Mouse (Mus musculus): ENCODE measurements at regions not wholly inside any gene's neighbourhood (a gene's known extent, or its start where the extent isn't known, plus 50 kb on each side); places are given as distances from the start of the nearest gene placed in this dataset.

- DNase-seq (ENCODE audit: low read depth) = no peak
- TF ChIP-seq CTCF (IDR thresholded peaks at IDR 0.05; ENCODE audit: borderline replicate concordance, extremely low read depth, insufficient read depth, insufficient read length) (no peak), POLR2A (IDR thresholded peaks at IDR 0.05; ENCODE audit: borderline replicate concordance, extremely low read depth, insufficient read depth, insufficient read length, poor library complexity, severe bottlenecking) (no peak)
These were observed 88.0 kb downstream of the Tent5c start for GRCm38 (mm10) chr3:100401080-100401479.

- DNase-seq (ENCODE audit: low read depth) = no peak
- TF ChIP-seq POLR2A (IDR thresholded peaks at IDR 0.05; ENCODE audit: borderline replicate concordance, extremely low read depth, insufficient read depth, insufficient read length, poor library complexity, severe bottlenecking) = no peak
- TF ChIP-seq CTCF (IDR thresholded peaks at IDR 0.05; ENCODE audit: borderline replicate concordance, extremely low read depth, insufficient read depth, insufficient read length) = no peak
These were observed 91.6 kb downstream of the Tent5c start for GRCm38 (mm10) chr3:100397491-100397890.

GRCm38 (mm10) chr3:100394911-100395604 lies 94.1 kb downstream of the Tent5c start:
- no peak for TF ChIP-seq POLR2A (IDR thresholded peaks at IDR 0.05; ENCODE audit: borderline replicate concordance, extremely low read depth, insufficient read depth, insufficient read length, poor library complexity, severe bottlenecking)
- no peak for TF ChIP-seq CTCF (IDR thresholded peaks at IDR 0.05; ENCODE audit: borderline replicate concordance, extremely low read depth, insufficient read depth, insufficient read length)
- DNase-seq (ENCODE audit: low read depth) = no peak

GRCm38 (mm10) chr3:100393956-100394355 lies 95.2 kb downstream of the Tent5c start:
- TF ChIP-seq POLR2A (IDR thresholded peaks at IDR 0.05; ENCODE audit: borderline replicate concordance, extremely low read depth, insufficient read depth, insufficient read length, poor library complexity, severe bottlenecking) = no peak
- no peak for TF ChIP-seq CTCF (IDR thresholded peaks at IDR 0.05; ENCODE audit: borderline replicate concordance, extremely low read depth, insufficient read depth, insufficient read length)
- DNase-seq (ENCODE audit: low read depth) = no peak

- TF ChIP-seq CTCF (IDR thresholded peaks at IDR 0.05; ENCODE audit: borderline replicate concordance, extremely low read depth, insufficient read depth, insufficient read length) = no peak
- DNase-seq (ENCODE audit: low read depth) = no peak
These were observed 106.9 kb downstream of the Tent5c start for GRCm38 (mm10) chr3:100382181-100382580.

- DNase-seq (ENCODE audit: low read depth) = no peak
- TF ChIP-seq POLR2A (IDR thresholded peaks at IDR 0.05; ENCODE audit: borderline replicate concordance, extremely low read depth, insufficient read depth, insufficient read length, poor library complexity, severe bottlenecking) (no peak), CTCF (IDR thresholded peaks at IDR 0.05; ENCODE audit: borderline replicate concordance, extremely low read depth, insufficient read depth, insufficient read length) (no peak)
These were observed 107.8 kb downstream of the Tent5c start for GRCm38 (mm10) chr3:100381363-100381762.

- TF ChIP-seq POLR2A (IDR thresholded peaks at IDR 0.05; ENCODE audit: borderline replicate concordance, extremely low read depth, insufficient read depth, insufficient read length, poor library complexity, severe bottlenecking) = no peak
- no peak for TF ChIP-seq CTCF (IDR thresholded peaks at IDR 0.05; ENCODE audit: borderline replicate concordance, extremely low read depth, insufficient read depth, insufficient read length)
- no peak for DNase-seq (ENCODE audit: low read depth)
These were observed 113.0 kb downstream of the Tent5c start for GRCm38 (mm10) chr3:100376162-100376561.

GRCm38 (mm10) chr3:100366884-100367840 lies 122.0 kb downstream of the Tent5c start:
- no peak for DNase-seq (ENCODE audit: low read depth)

GRCm38 (mm10) chr3:100366447-100366846 lies 122.7 kb downstream of the Tent5c start:
- no peak for TF ChIP-seq POLR2A (IDR thresholded peaks at IDR 0.05; ENCODE audit: borderline replicate concordance, extremely low read depth, insufficient read depth, insufficient read length, poor library complexity, severe bottlenecking)
- no peak for TF ChIP-seq CTCF (IDR thresholded peaks at IDR 0.05; ENCODE audit: borderline replicate concordance, extremely low read depth, insufficient read depth, insufficient read length)
- DNase-seq (ENCODE audit: low read depth) = no peak

More at GRCm38 (mm10) chr3:100366884-100367840, 122.0 kb downstream of the Tent5c start:
- TF ChIP-seq POLR2A (IDR thresholded peaks at IDR 0.05; ENCODE audit: borderline replicate concordance, extremely low read depth, insufficient read depth, insufficient read length, poor library complexity, severe bottlenecking) (no peak), CTCF (IDR thresholded peaks at IDR 0.05; ENCODE audit: borderline replicate concordance, extremely low read depth, insufficient read depth, insufficient read length) (no peak)

- DNase-seq (ENCODE audit: low read depth) = no peak
- TF ChIP-seq POLR2A (IDR thresholded peaks at IDR 0.05; ENCODE audit: borderline replicate concordance, extremely low read depth, insufficient read depth, insufficient read length, poor library complexity, severe bottlenecking) (no peak), CTCF (IDR thresholded peaks at IDR 0.05; ENCODE audit: borderline replicate concordance, extremely low read depth, insufficient read depth, insufficient read length) (no peak)
These were observed 123.7 kb downstream of the Tent5c start for GRCm38 (mm10) chr3:100365354-100365945.

- no peak for TF ChIP-seq POLR2A (IDR thresholded peaks at IDR 0.05; ENCODE audit: borderline replicate concordance, extremely low read depth, insufficient read depth, insufficient read length, poor library complexity, severe bottlenecking)
- no peak for TF ChIP-seq CTCF (IDR thresholded peaks at IDR 0.05; ENCODE audit: borderline replicate concordance, extremely low read depth, insufficient read depth, insufficient read length)
- DNase-seq (ENCODE audit: low read depth) = no peak
These were observed 124.4 kb downstream of the Tent5c start for GRCm38 (mm10) chr3:100364706-100365105.

Data from brain, embryonic 14.5 days (tissue).